Mouse (Mus musculus): ENCODE results near the gene Txlnb. TPM values are rescaled to one million over a fixed set of nuclear protein-coding genes. Genes with fewer than 3 reads are reported as not detected.
"Not testable (repeated sequence)": the region's sequence is repeated elsewhere in the genome, so short reads cannot be mapped to it uniquely, and the experiment has no call there.

Txlnb gene
- total and polyA plus RNA-seq, 3 experiments: not detected

DNA sequence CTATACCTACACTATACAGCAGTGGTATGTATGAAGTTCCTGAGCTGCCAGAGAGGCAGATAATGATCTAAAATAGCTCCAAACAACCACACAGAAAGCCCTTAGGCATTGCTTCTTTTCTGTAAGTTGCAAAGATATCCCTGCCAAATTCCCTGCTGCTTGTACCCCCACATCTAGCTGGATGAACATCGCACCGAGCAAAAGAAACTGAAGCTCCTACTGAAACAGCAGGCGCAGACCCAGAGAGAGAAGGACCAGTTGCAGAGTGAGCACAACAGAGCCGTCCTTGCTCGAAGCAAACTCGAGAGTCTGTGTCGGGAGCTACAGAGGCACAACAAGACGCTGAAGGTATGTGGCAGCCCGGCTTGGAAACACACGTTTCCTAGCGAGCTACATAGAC, 19.0 kb downstream of the Txlnb start:
- Histone ChIP-seq H3K4me3 (ENCODE audit: control insufficient read depth in 1 of 2, insufficient read depth in 1 of 2, low read depth in 2 of 2, low read length in 2 of 2) (no peak overlapping the region), H3K27me3 (ENCODE audit: control insufficient read depth in 1 of 2, insufficient read depth in 2 of 2, low read length in 2 of 2) (no peaks in the 10 kb centered on the region), H3K9ac (ENCODE audit: control insufficient read depth, low read depth, low read length, poor library complexity, severe bottlenecking) (no peak overlapping the region), H3K9me3 (replicated peaks; ENCODE audit: insufficient read depth, low read length) (no peaks in the 10 kb centered on the region), H3K27ac (ENCODE audit: control insufficient read depth, low read depth, low read length) (no peak overlapping the region), H3K79me2 (ENCODE audit: control insufficient read depth, insufficient read depth, low read length, poor library complexity) (no peaks in the 10 kb centered on the region), H3K4me1 (ENCODE audit: control insufficient read depth in 1 of 2, insufficient read depth in 2 of 2, low read length in 2 of 2) (no peaks in the 10 kb centered on the region), H3K36me3 (ENCODE audit: control insufficient read depth in 1 of 2, insufficient read depth in 2 of 2, low read length in 2 of 2) (no peaks in the 10 kb centered on the region)
- DNase-seq (ENCODE audit: low read depth, low spot score): no peak
- no peak for TF ChIP-seq MYC (IDR thresholded peaks at IDR 0.05; ENCODE audit: low read depth, low read length)
- TF ChIP-seq EP300 (IDR thresholded peaks at IDR 0.05; ENCODE audit: low read depth in 1 of 2, low read length in 2 of 2): no peak
- TF ChIP-seq CHD2 (IDR thresholded peaks at IDR 0.05; ENCODE audit: low read length): no peak
- no peak for TF ChIP-seq MAZ (IDR thresholded peaks at IDR 0.05; ENCODE audit: low read depth, low read length)
- no peak for TF ChIP-seq ELF1 (IDR thresholded peaks at IDR 0.05; ENCODE audit: low read depth, low read length)
- TF ChIP-seq MAFK (IDR thresholded peaks at IDR 0.05; ENCODE audit: borderline replicate concordance, low read depth, low read length): no peak
- no peak for TF ChIP-seq USF1 (IDR thresholded peaks at IDR 0.05; ENCODE audit: low read depth, low read length)
- TF ChIP-seq HCFC1 (IDR thresholded peaks at IDR 0.05; ENCODE audit: low read depth, low read length): no peak
- TF ChIP-seq NELFE (IDR thresholded peaks at IDR 0.05; ENCODE audit: low read depth, low read length): no peak
- no peak for TF ChIP-seq GATA1 (IDR thresholded peaks at IDR 0.05; ENCODE audit: low read depth, low read length)
- no peak for TF ChIP-seq TBP (IDR thresholded peaks at IDR 0.05; ENCODE audit: low read depth, low read length)

- not testable (repeated sequence) for H3K36me3 ChIP-seq (ENCODE audit: control insufficient read depth in 1 of 2, insufficient read depth in 2 of 2, low read length in 2 of 2); H3K9ac ChIP-seq (ENCODE audit: control insufficient read depth, low read depth, low read length, poor library complexity, severe bottlenecking); H3K27me3 ChIP-seq (ENCODE audit: control insufficient read depth in 1 of 2, insufficient read depth in 2 of 2, low read length in 2 of 2); DNase-seq (ENCODE audit: low read depth, low spot score); H3K27ac ChIP-seq (ENCODE audit: control insufficient read depth, low read depth, low read length); H3K4me3 ChIP-seq (ENCODE audit: control insufficient read depth in 1 of 2, insufficient read depth in 1 of 2, low read depth in 2 of 2, low read length in 2 of 2); H3K4me1 ChIP-seq (ENCODE audit: control insufficient read depth in 1 of 2, insufficient read depth in 2 of 2, low read length in 2 of 2); H3K9me3 ChIP-seq (replicated peaks; ENCODE audit: insufficient read depth, low read length); H3K79me2 ChIP-seq (ENCODE audit: control insufficient read depth, insufficient read depth, low read length, poor library complexity)
Measured at GRCm38 (mm10) chr10:17820422-17820821, 24.4 kb downstream of the Txlnb start.

- no peaks in the 10 kb centered on the region for H3K9me3 ChIP-seq (replicated peaks; ENCODE audit: insufficient read depth, low read length)
- no peaks in the 10 kb centered on the region for H3K79me2 ChIP-seq (ENCODE audit: control insufficient read depth, insufficient read depth, low read length, poor library complexity)
- peaks cover 0 to 2% of the 10 kb centered on the region in 2 experiments; a peak in 1 of 4 replicates for H3K27me3 ChIP-seq (ENCODE audit: control insufficient read depth in 1 of 2, insufficient read depth in 2 of 2, low read length in 2 of 2)
- DNase-seq (ENCODE audit: low read depth, low spot score): no peak
- H3K36me3 ChIP-seq (ENCODE audit: control insufficient read depth in 1 of 2, insufficient read depth in 2 of 2, low read length in 2 of 2): no peaks in the 10 kb centered on the region
- no peak overlapping the region for H3K9ac ChIP-seq (ENCODE audit: control insufficient read depth, low read depth, low read length, poor library complexity, severe bottlenecking)
- no peak for TF ChIP-seq CHD1 (IDR thresholded peaks at IDR 0.05; ENCODE audit: low read depth, low read length)
- TF ChIP-seq USF1 (IDR thresholded peaks at IDR 0.05; ENCODE audit: low read depth, low read length): no peak
- TF ChIP-seq JUND (IDR thresholded peaks at IDR 0.05; ENCODE audit: low read depth, low read length): no peak
- no peak for TF ChIP-seq MEF2A (IDR thresholded peaks at IDR 0.05; ENCODE audit: extremely low read depth, insufficient replicate concordance, low read depth, low read length, poor library complexity, severe bottlenecking)
- no peak for TF ChIP-seq ZMIZ1 (IDR thresholded peaks at IDR 0.05; ENCODE audit: low read depth, low read length)
- TF ChIP-seq GABPA (IDR thresholded peaks at IDR 0.05; ENCODE audit: low read depth, low read length): no peak
- no peak for TF ChIP-seq POLR2AphosphoS5 (IDR thresholded peaks at IDR 0.05; ENCODE audit: borderline replicate concordance, low read depth, low read length)
- no peak for TF ChIP-seq UBTF (IDR thresholded peaks at IDR 0.05; ENCODE audit: borderline replicate concordance, insufficient read depth, low read depth, low read length)
- no peak for TF ChIP-seq NRF1 (IDR thresholded peaks at IDR 0.05; ENCODE audit: insufficient read depth, low read depth, low read length, poor library complexity, severe bottlenecking)
- no peak for TF ChIP-seq SMC3 (IDR thresholded peaks at IDR 0.05; ENCODE audit: low read depth, low read length)
- H3K4me1 ChIP-seq (ENCODE audit: control insufficient read depth in 1 of 2, insufficient read depth in 2 of 2, low read length in 2 of 2): no peaks in the 10 kb centered on the region
- H3K4me3 ChIP-seq (ENCODE audit: control insufficient read depth in 1 of 2, insufficient read depth in 1 of 2, low read depth in 2 of 2, low read length in 2 of 2): no peak overlapping the region
- no peak overlapping the region for H3K27ac ChIP-seq (ENCODE audit: control insufficient read depth, low read depth, low read length)
Measured at GRCm38 (mm10) chr10:17827391-17827790, 31.4 kb downstream of the Txlnb start.
